Mouse (Mus musculus): Measurements from ENCODE around the gene Gpalpp1.

The Gpalpp1 gene

GRCm38 (mm10) chr14:76110396-76111221 lies at the start of gene Gpalpp1, which contains the start of gene Nufip1:
Gpalpp1 (minus strand) TSS chr14:76110760.
Nufip1 (plus strand) TSS chr14:76110891.
- peak; percentile 89 for DNase-seq (ENCODE audit: low read depth, low spot score)

DNA sequence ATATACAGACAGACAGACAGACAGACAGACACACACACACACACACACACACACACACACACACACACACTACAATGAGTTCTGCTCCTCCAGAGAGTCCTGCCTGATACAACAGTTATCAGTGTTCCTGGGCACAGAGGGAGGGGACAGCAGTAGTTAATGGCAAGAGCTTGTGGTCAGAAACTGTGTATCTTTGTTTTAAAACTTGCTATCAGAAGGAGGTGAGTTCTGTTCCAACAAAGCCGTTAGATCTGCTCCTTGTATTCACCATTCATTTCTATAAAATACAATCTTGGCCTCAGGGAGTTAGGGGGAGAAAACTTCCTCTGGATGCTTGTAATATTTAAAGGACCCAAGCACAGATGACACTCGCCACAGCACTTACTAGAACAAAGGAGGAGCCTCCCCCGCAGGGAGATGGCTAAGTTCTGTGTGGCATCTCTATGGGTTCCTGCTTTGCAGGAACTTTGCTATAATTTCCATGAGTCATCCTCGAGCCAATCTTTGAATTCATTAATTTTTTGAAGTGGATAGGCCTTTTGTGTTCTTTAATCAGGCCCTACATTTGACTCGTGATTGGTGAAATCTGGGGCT lies 47.7 kb upstream of the Gpalpp1 start:
- no peak for DNase-seq (ENCODE audit: low read depth, low spot score)

DNA sequence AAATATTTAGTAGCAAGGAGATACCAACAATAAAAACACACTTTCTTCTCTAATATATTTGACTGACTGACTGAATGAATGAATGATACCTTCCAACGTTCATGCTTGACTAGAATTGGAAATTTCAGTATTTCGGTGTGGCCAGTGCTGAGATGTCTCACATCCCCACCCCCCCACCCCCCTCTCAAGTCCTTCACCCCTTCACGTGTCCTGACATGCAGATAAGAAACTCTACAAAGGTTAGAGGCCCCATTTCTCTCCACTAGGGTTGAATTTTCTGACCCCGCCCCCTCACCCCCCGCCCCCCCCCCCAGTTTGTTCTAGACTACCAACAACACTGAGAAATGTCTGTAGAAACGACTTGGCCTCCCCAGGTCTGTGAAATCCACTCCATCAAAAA lies 43.3 kb upstream of the Gpalpp1 start:
- DNase-seq (ENCODE audit: low read depth, low spot score): no peak

DNA sequence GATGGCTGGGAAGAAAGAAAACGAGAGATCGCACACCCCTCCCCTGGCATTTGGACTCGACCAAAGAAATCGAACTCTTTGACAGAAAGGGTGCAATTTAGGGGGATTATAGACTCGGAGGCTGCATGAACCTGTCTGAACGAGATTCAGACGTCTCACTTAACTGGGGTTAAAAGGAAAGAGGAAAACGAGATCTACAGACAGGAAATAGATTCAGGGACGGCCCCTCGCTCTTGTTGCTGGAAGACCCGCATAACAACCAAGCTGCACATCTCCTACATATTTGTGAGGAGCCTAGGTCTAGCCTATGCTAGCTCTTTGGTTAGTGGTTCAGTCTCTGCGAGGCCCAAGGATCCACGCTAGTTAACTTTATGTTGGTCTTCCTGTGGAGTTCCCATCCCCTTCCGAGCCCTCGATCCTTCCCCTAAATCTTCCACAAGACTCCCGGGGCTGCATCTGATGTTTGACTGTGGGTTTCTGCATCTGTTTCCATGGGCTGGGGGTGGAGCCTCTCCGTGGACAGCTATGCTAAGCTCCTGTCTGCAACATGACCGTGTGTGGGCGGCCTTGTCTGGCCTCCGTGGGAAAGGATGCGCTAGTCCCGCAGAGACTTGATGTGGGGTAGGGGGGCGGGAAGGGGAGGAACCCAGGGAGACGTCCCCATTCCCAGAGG lies 42.6 kb upstream of the Gpalpp1 start:
- DNase-seq (ENCODE audit: low read depth, low spot score): peak; percentile 23

DNA sequence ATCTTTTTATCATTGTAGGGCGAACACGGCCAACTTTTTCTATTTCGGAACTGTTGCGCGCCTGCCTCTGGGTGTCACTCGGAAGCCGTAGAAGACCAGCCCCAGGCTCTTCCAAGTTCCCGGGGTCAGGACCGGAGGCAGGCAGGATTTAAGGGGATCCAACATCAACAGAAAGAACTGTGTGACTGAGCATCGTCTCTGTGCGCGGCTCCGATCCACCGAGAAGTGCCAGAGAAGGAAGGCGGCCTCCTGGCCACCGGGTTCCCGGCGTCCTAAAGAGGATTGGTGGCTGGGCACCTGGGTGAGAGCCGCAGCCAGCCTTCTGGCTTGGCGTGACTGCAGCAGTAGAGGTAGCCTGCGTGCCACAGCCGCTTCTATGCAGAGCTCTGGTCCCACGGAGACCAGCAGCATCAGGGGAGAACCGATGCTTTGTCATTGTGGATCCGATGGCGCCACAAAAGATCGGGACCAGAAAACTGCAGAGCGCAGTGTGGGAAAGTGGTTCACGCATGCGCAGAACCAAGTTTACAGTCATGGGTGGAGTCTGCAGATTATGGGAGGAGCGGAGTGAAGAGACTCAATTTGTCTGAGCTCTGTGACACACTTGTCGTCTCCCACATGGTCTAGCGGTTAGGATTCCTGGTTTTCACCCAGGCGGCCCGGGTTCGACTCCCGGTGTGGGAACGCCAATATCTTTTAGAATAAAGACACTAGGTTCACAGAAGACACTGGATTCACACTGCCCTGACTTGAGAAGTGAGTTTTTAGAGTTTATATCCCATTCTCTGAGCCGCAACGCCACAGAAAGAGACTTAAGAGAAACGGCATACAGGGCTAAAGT lies 41.8 kb upstream of the Gpalpp1 start:
- DNase-seq (ENCODE audit: low read depth, low spot score): peak; percentile 98

- DNase-seq (ENCODE audit: low read depth, low spot score): no peak
Observed at GRCm38 (mm10) chr14:76151820-76152161, 41.2 kb upstream of the Gpalpp1 start.

GRCm38 (mm10) chr14:76151011-76151410 lies 40.5 kb upstream of the Gpalpp1 start:
- DNase-seq (ENCODE audit: low read depth, low spot score): no peak

DNA sequence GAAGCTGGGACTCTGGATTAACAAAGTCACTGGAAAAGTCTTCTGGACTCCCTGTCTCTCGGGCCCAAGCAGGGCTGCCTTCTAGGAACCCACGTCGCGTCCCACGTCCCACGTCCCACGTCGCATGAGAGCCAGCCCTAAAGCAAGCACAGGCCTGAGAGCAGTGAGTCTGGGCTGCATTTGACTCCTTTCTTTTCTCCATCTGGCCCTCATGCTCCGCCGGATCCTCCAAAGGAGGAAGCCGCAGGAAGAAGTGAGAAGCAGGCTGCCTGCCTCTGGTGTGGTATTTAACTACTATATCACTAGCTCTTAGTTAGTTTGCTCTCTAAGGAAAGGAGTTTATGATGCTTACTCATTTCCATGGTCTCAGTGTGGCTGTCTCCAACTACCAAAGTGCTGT lies 39.9 kb upstream of the Gpalpp1 start:
- no peak for DNase-seq (ENCODE audit: low read depth, low spot score)

GRCm38 (mm10) chr14:76149531-76150179 lies 39.1 kb upstream of the Gpalpp1 start:
- DNase-seq (ENCODE audit: low read depth, low spot score): peak; percentile 83

GRCm38 (mm10) chr14:76148294-76148693 lies 37.7 kb upstream of the Gpalpp1 start:
- DNase-seq (ENCODE audit: low read depth, low spot score): no peak

DNA sequence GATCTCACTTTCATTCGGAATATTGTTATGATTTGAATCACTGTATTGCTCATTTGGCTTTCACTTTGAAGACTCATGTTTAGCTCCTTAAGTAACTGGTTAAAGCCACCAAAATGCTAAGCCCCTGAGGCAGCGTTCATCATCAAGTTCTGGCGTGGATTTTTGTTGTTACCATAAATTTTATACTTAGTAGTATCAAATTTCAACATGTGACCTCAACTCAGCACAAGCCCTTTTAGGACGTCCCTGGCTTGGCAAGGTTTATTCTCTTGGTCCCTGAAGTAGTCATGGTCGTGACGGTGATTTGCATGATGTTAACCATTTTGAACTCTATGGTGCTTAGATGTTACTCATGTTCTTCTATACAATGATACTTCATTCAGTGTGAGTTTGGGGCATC lies 36.5 kb upstream of the Gpalpp1 start:
- no peak for DNase-seq (ENCODE audit: low read depth, low spot score)

- DNase-seq (ENCODE audit: low read depth, low spot score): no peak
Observed at GRCm38 (mm10) chr14:76145868-76146267, 35.3 kb upstream of the Gpalpp1 start.

- DNase-seq (ENCODE audit: low read depth, low spot score): no peak
Observed at GRCm38 (mm10) chr14:76145248-76145647, 34.7 kb upstream of the Gpalpp1 start.

- DNase-seq (ENCODE audit: low read depth, low spot score): no peak
Observed at GRCm38 (mm10) chr14:76134975-76135374, 24.4 kb upstream of the Gpalpp1 start.

DNA sequence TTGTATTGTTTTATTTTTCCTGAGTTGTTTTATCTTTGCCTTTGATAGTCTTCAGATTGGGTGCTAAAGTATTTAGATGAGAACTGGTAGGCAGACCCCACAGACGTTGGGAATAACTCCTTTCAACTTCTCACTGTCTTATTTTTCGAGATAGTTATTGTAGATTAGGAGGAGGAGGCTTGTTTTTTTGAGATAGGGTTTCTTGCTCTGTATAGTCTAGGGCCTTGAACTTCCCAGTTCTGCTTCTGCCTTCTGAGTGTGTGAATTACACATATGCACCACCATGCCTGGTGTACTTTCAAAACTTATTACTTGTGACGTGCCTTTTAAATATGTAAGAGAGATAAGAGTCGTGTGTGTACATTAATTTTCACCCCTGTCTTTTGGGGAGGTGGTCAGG lies 17.6 kb upstream of the Gpalpp1 start:
- DNase-seq (ENCODE audit: low read depth, low spot score): no peak

DNA sequence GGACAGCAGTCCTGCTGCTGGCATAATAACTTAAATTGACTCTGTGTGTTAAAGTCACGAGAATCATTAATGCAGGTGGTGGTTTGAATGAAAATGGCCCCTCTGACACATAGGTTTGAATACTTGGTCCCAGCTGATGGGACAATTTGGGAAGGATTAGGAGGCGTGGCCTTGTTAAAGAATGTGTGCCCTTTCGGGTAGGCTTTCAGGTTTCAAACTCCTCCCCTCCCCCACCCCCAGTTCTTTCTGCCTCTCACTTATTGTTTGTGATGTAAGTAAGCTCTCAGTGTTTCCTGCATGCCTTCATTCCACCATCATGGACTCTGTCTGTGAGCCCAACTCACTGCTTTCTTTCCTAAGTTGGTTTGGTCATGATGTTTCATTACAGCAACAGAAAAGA lies 16.8 kb upstream of the Gpalpp1 start:
- DNase-seq (ENCODE audit: low read depth, low spot score): no peak

GRCm38 (mm10) chr14:76122663-76123058 lies 12.1 kb upstream of the Gpalpp1 start:
- no peak for DNase-seq (ENCODE audit: low read depth, low spot score)

GRCm38 (mm10) chr14:76121901-76122662 lies 11.5 kb upstream of the Gpalpp1 start:
- DNase-seq (ENCODE audit: low read depth, low spot score): peak; percentile 21

- no peak for DNase-seq (ENCODE audit: low read depth, low spot score)
Observed at GRCm38 (mm10) chr14:76120472-76120871, 9.9 kb upstream of the Gpalpp1 start.

DNA sequence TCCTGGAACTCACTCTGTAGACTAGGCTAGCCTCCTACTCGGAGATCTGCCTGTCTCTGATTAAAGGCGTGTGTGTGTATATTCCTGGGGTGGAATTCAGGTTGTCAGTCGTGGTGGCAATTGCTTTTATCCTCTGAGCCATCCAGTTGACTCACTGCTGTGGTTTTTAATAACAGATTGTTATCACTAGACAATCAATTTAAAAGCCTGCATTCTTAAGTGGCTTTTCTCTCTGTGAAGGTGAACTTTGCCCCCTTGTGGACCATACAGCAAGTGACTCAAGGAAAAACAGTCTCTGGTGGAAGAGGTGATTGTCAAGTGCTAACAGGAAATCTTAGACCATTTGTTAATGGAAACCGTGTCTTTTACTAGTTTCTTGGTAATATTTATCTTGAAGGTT lies 8.4 kb upstream of the Gpalpp1 start:
- no peak for DNase-seq (ENCODE audit: low read depth, low spot score)

- DNase-seq (ENCODE audit: low read depth, low spot score): no peak
Observed at GRCm38 (mm10) chr14:76115744-76116143, 5.2 kb upstream of the Gpalpp1 start.
